Mouse (Mus musculus) stomach, embryonic 15.5 days (tissue): ENCODE results near the gene Zfp286. TPM values are rescaled to one million over a fixed set of nuclear protein-coding genes. Genes with fewer than 3 reads are reported as not detected.

ENCODE experiments used
- ATAC-seq: fragments of 200-750 bp; cut with Nextera tagmentation; 2 replicates; pipeline ENCODE4 v1.8.0; 2017; ENCODE audit warnings: low read depth, moderate number of reproducible peaks, moderate TSS enrichment; ENCODE audit not compliant: insufficient read depth, low FRiP score
- H3K27ac ChIP-seq: fragments of 300-500 bp; sonication (generic); 2 replicates; pipeline ENCODE4 v1.5.1; 2015; ENCODE audit warnings: mild to moderate bottlenecking, inconsistent platforms
- H3K27me3 ChIP-seq: fragments of 300-500 bp; sonication (generic); replicated peaks from 2 replicates; pipeline ENCODE4 v1.6.1; 2015; ENCODE audit warnings: inconsistent platforms
- H3K36me3 ChIP-seq: fragments of 300-500 bp; sonication (generic); 2 replicates; pipeline ENCODE4 v1.6.1; 2015; ENCODE audit warnings: inconsistent platforms
- H3K4me1 ChIP-seq: fragments of 300-500 bp; sonication (generic); 2 replicates; pipeline ENCODE4 v1.6.1; 2015; ENCODE audit warnings: inconsistent platforms
- H3K4me2 ChIP-seq: fragments of 300-500 bp; sonication (generic); 2 replicates; pipeline ENCODE4 v1.6.1; 2015; ENCODE audit warnings: mild to moderate bottlenecking, inconsistent platforms
- H3K4me3 ChIP-seq: fragments of 300-500 bp; sonication (generic); replicated peaks from 2 replicates; pipeline ENCODE4 v1.5.1; 2015; ENCODE audit warnings: inconsistent platforms
- H3K9ac ChIP-seq: fragments of 300-500 bp; sonication (generic); 2 replicates; pipeline ENCODE4 v1.6.1; 2015; ENCODE audit warnings: inconsistent platforms
- H3K9me3 ChIP-seq: fragments of 300-500 bp; sonication (generic); 2 replicates; pipeline ENCODE4 v1.6.1; 2016; ENCODE audit warnings: inconsistent platforms
- whole genome bisulfite sequencing: fragments of 180-500 bp; shearing (Covaris S2); methylation state at CpG from one replicate; pipeline ENCODE4 v1.1.7; 2015; 5-methylcytosine and 5-hydroxymethylcytosine counted together
- polyA plus RNA-seq: library from polyadenylated mRNA; unstranded; fragments of >200 nt; fragmentation: Nextera tagmentation; extraction: Ambion mirVana; gene quantifications from 2 replicates; pipeline ENCODE4 v1.2.1, GENCODE M21; 2015

The Zfp286 gene
- 14.9 and 15.3 TPM in 2 replicates for polyA plus RNA-seq

- Histone ChIP-seq H3K36me3 (peaks cover 15% of the 10 kb centered on the region), H3K4me1 (0 out of 2 replicates have a peak, but pooled peaks cover 7% of the 10 kb centered on the region), H3K4me2 (peak within 1 kb of the TSS; percentile 77), H3K27me3 (no peaks in the 10 kb centered on the region), H3K9me3 (no peaks in the 10 kb centered on the region), H3K9ac (peak within 1 kb of the TSS; percentile 18; the same call in 1 of the 2 replicates), H3K4me3 (peak within 1 kb of the TSS; percentile 53), H3K27ac (no peak within 1 kb of the TSS)
- ATAC-seq, result peak; percentile 88
- 7% methylated on average over 34 of the region's 34 CpGs for WGBS
Measured at GRCm38 (mm10) chr11:62788935-62789616, at the start of gene Zfp286. Gene Zfp286 (minus strand): TSS chr11:62789462.

DNA sequence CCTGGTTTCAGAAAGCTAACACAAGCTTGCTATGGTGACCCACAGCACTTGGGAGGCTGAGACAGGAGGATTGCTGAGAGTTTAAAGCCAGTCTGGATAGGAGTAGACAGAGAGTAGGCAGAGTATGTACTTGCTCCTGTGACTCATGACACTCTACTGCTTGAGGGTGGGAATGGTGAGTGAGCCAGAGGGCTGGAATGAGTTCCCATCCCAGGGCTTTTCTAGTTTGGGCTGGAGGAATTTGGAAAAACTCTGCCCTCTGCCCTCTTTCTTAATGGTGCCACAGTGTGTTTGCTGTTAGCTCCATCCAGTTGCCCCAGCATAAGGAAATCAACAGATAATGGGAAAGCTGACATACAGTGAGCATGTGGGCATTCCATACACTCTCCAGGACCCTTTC lies 42.6 kb upstream of the Zfp286 start:
- H3K27ac ChIP-seq, result no peak overlapping the region
- no peak overlapping the region for H3K4me2 ChIP-seq
- no peaks in the 10 kb centered on the region for H3K36me3 ChIP-seq
- no peak overlapping the region for H3K4me3 ChIP-seq
- H3K9me3 ChIP-seq, result no peaks in the 10 kb centered on the region
- H3K4me1 ChIP-seq, result no peaks in the 10 kb centered on the region
- H3K9ac ChIP-seq, result no peak overlapping the region
- no peaks in the 10 kb centered on the region for H3K27me3 ChIP-seq
- no peak for ATAC-seq

- Histone ChIP-seq H3K27me3 (no peaks in the 10 kb centered on the region), H3K4me2 (no peak overlapping the region), H3K4me1 (0 out of 2 replicates have a peak, but pooled peaks cover 5% of the 10 kb centered on the region), H3K36me3 (no peaks in the 10 kb centered on the region), H3K9ac (no peak overlapping the region), H3K9me3 (no peaks in the 10 kb centered on the region), H3K27ac (no peak overlapping the region), H3K4me3 (no peak overlapping the region)
- no peak for ATAC-seq
- 85% methylated on average over 2 of the region's 2 CpGs for WGBS
Measured at GRCm38 (mm10) chr11:62830387-62830786, 41.1 kb upstream of the Zfp286 start.

DNA sequence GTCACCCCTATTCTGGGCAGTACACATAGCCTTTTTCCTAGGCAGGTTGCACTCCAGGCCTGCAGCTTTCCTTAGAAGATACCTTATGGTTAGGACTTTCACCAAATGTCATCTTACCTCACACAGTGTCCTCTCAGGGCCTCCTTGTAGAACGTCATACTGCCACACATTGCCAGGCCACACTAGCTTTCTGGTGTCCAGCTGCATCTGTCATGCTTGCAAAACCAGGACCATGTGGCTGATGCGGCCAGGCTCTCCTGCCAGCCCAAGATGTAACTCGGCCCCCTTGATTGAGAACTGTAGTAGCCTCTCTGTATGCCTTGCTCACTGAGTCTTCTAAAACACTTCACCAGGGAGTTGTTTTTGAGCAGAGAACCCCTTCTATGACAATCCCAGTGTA lies 38.6 kb upstream of the Zfp286 start:
- no peak overlapping the region for H3K4me3 ChIP-seq
- no peak overlapping the region for H3K9ac ChIP-seq
- no peak for ATAC-seq

GRCm38 (mm10) chr11:62827135-62827534 lies 37.9 kb upstream of the Zfp286 start:
- H3K4me3 ChIP-seq, result no peak overlapping the region
- no peaks in the 10 kb centered on the region for H3K9me3 ChIP-seq
- H3K36me3 ChIP-seq, result no peaks in the 10 kb centered on the region
- WGBS, result 75% methylated on average over 4 of the region's 4 CpGs
- no peak overlapping the region for H3K27ac ChIP-seq
- H3K9ac ChIP-seq, result no peak overlapping the region
- peak; percentile 58; the same call in 1 of the 2 replicates for ATAC-seq
- no peaks in the 10 kb centered on the region for H3K27me3 ChIP-seq
- H3K4me2 ChIP-seq, result no peak overlapping the region
- peaks cover 8% of the 10 kb centered on the region; the same call in 1 of the 2 replicates for H3K4me1 ChIP-seq

More for the DNA sequence above, 38.6 kb upstream of the Zfp286 start:
- Histone ChIP-seq H3K36me3 (no peaks in the 10 kb centered on the region), H3K27ac (no peak overlapping the region), H3K9me3 (no peaks in the 10 kb centered on the region), H3K4me1 (peaks cover 8% of the 10 kb centered on the region; the same call in 1 of the 2 replicates), H3K27me3 (no peaks in the 10 kb centered on the region), H3K4me2 (no peak overlapping the region)
- WGBS, result 77% methylated on average over 3 of the region's 3 CpGs

- H3K9me3 ChIP-seq, result no peaks in the 10 kb centered on the region
- H3K4me1 ChIP-seq, result peaks cover 12% of the 10 kb centered on the region; the same call in 1 of the 2 replicates
- no peaks in the 10 kb centered on the region for H3K36me3 ChIP-seq
- H3K9ac ChIP-seq, result no peak overlapping the region
- no peak for ATAC-seq
- no peak overlapping the region for H3K4me3 ChIP-seq
- WGBS, result 54% methylated on average over 6 of the region's 6 CpGs
- H3K27ac ChIP-seq, result peak overlapping the region; percentile 71
- no peaks in the 10 kb centered on the region for H3K27me3 ChIP-seq
- no peak overlapping the region for H3K4me2 ChIP-seq
Measured at GRCm38 (mm10) chr11:62826106-62826733, 37.0 kb upstream of the Zfp286 start.

GRCm38 (mm10) chr11:62825222-62826105 lies 36.2 kb upstream of the Zfp286 start:
- Histone ChIP-seq H3K9ac (no peak overlapping the region), H3K27me3 (no peaks in the 10 kb centered on the region), H3K4me2 (no peak overlapping the region), H3K9me3 (no peaks in the 10 kb centered on the region), H3K27ac (peak overlapping the region; percentile 71), H3K4me1 (peaks cover 19% of the 10 kb centered on the region; the same call in 1 of the 2 replicates), H3K4me3 (no peak overlapping the region), H3K36me3 (no peaks in the 10 kb centered on the region)
- ATAC-seq, result no peak
- 75% methylated on average over 9 of the region's 9 CpGs for WGBS

DNA sequence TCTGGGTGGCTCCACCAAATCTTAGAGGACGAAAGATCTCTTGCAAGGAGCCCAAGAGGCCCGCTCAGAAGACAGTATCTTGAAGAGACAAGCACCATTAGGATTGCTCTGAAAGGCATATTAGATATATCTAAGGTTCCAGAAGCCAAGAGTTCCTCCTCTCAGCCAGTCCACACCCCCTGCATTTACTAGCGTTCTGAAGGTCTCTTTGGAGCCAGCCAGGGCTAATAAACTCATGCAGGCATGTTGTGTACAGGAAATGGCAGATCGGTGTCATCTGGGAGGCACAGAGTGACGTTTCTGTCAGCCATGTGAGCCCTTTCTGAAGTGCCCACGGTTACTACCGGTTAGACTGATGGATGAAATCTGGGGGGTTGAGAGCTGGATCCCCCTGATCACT lies 34.9 kb upstream of the Zfp286 start:
- ATAC-seq, result no peak
- no peak overlapping the region for H3K4me2 ChIP-seq
- H3K9me3 ChIP-seq, result no peaks in the 10 kb centered on the region
- WGBS, result 54% methylated on average over 7 of the region's 7 CpGs
- no peaks in the 10 kb centered on the region for H3K36me3 ChIP-seq
- H3K9ac ChIP-seq, result no peak overlapping the region
- H3K27ac ChIP-seq, result no peak overlapping the region
- H3K4me3 ChIP-seq, result no peak overlapping the region
- peaks cover 22% of the 10 kb centered on the region; the same call in 1 of the 2 replicates for H3K4me1 ChIP-seq
- no peaks in the 10 kb centered on the region for H3K27me3 ChIP-seq

DNA sequence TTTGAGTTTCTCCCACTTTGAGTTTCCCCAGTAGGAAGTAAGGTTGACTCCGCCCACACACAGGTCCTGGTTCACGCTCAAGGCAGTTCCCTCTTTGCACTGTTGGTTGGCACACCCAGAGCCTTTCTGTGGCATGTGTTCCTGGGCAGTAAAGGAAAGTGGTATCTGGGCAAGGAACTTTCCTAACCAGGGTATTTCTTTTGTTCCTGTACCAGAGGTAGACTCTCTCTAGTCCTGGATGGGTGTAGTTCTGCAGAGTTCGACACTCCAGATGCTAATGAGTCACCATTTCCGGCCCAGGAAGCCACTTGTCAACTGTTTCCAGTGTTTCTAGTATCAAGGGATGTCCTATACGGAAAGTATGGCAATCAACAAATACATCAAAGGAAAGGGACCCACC lies 32.6 kb upstream of the Zfp286 start:
- Histone ChIP-seq H3K4me1 (peaks cover 22% of the 10 kb centered on the region; the same call in 1 of the 2 replicates), H3K9ac (no peak overlapping the region), H3K27ac (peak overlapping the region; percentile 61; the same call in 1 of the 2 replicates), H3K4me2 (peak overlapping the region; percentile 49), H3K4me3 (peak overlapping the region; percentile 31), H3K36me3 (no peaks in the 10 kb centered on the region), H3K27me3 (no peaks in the 10 kb centered on the region), H3K9me3 (no peaks in the 10 kb centered on the region)
- WGBS, result 54% methylated on average over 5 of the region's 5 CpGs
- ATAC-seq, result no peak

GRCm38 (mm10) chr11:62820661-62821437 lies 31.6 kb upstream of the Zfp286 start:
- no peaks in the 10 kb centered on the region for H3K36me3 ChIP-seq
- H3K4me1 ChIP-seq, result peaks cover 22% of the 10 kb centered on the region; the same call in 1 of the 2 replicates
- H3K27ac ChIP-seq, result peak overlapping the region; percentile 90
- H3K27me3 ChIP-seq, result no peaks in the 10 kb centered on the region
- no peaks in the 10 kb centered on the region for H3K9me3 ChIP-seq
- peak; percentile 27; the same call in 1 of the 2 replicates for ATAC-seq
- 7% methylated on average over 16 of the region's 16 CpGs for WGBS
- H3K4me3 ChIP-seq, result peak overlapping the region; percentile 56
- peak overlapping the region; percentile 80 for H3K4me2 ChIP-seq
- H3K9ac ChIP-seq, result peak overlapping the region; percentile 44

- Histone ChIP-seq H3K4me1 (peaks cover 14% of the 10 kb centered on the region; the same call in 1 of the 2 replicates), H3K27me3 (no peaks in the 10 kb centered on the region), H3K27ac (peak within 1 kb of the TSS; percentile 90), H3K9me3 (no peaks in the 10 kb centered on the region), H3K9ac (peak within 1 kb of the TSS; percentile 44), H3K4me3 (peak within 1 kb of the TSS; percentile 56), H3K36me3 (no peaks in the 10 kb centered on the region), H3K4me2 (peak within 1 kb of the TSS; percentile 80)
- ATAC-seq, result peak; percentile 66
- under 1% methylated on average over 15 of the region's 15 CpGs for WGBS
Measured at GRCm38 (mm10) chr11:62820059-62820541, 30.8 kb upstream of the Zfp286 start, which contains the start of gene Trim16. Gene Trim16 (plus strand): TSS chr11:62820231.
